8 mouse cellular contexts compared by ENCODE assay signal in the genomic region with DNA sequence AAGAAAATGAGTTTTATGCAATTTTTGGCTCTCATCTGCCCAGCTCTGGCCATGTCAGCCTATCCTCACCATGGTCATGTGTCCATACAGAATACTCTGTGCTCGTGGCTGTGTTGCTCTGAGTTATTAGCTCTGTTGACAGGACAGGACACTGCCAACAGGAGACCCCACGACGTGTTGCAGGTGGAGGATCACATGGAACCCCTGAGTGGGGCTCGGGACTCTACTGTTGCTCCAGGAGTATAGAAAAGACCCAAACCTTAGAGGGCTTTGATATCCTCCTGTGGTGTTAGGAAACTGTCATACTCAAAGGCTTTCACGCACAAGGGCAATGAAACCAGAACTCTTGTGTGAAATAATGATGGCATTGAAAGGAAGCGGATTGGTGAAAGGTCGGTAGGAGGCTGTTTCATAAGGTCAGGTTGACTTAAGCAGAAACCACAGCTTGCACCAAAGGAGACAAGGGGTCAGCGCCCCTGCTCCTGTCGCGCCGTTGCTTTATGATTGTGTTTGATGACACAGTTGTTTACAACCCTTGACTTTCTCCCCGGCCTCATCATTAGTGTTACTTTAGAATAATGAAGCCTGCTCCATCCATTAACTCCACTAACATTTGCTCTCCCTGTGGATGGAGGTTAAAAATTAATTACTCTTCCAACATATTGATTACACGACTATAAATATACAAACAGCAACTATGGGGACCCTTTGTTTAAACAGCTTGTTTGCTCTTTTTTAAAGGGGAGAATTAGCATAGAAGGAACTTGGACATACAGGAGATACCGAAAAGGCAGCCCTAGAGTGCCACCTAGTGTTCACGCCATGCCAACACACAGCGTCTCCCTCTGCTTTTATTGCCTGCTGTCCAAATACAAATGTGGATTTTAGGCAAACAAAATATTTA. TPM values are rescaled to one million over a fixed set of nuclear protein-coding genes. Genes with fewer than 3 reads are reported as not detected.
DNase-seq lines count a peak whose midpoint lies in the region; ATAC-seq and TF ChIP-seq lines count a peak whose summit lies in the region.

No protein-coding gene starts in this region.

- TF ChIP-seq CTCF in intestine, postnatal 0 days (IDR thresholded peaks at IDR 0.05; ENCODE audit: low read depth), result peak; percentile 92

- H3K4me3 ChIP-seq in intestine, postnatal 0 days (ENCODE audit: low read depth, low read length), result no peak overlapping the region
- H3K4me3 ChIP-seq in midbrain, embryonic 11.5 days (ENCODE audit: low read depth, low read length), result no peak overlapping the region

- H3K27me3 ChIP-seq in intestine, postnatal 0 days (replicated peaks; ENCODE audit: control insufficient read depth, insufficient read depth, low read length), result no peaks in the 10 kb centered on the region
- H3K27me3 ChIP-seq in midbrain, embryonic 11.5 days (ENCODE audit: control insufficient read depth, insufficient read depth, low read length), result no peaks in the 10 kb centered on the region

- H3K4me1 ChIP-seq in intestine, postnatal 0 days (replicated peaks; ENCODE audit: control insufficient read depth, insufficient read depth, low read length), result no peaks in the 10 kb centered on the region
- H3K4me1 ChIP-seq in midbrain, embryonic 11.5 days (ENCODE audit: control insufficient read depth, insufficient read depth, low read length), result peaks cover 2% of the 10 kb centered on the region; the same call in 1 of the 2 replicates

- H3K4me2 ChIP-seq in intestine, postnatal 0 days (replicated peaks; ENCODE audit: low read depth), result peak overlapping the region; percentile 49
- H3K4me2 ChIP-seq in midbrain, embryonic 11.5 days, result no peak overlapping the region

- 20% methylated on average over 16 of the region's 16 CpGs for WGBS in intestine, postnatal 0 days
- WGBS in midbrain, embryonic 11.5 days, result 36% methylated on average over 16 of the region's 16 CpGs

- no peak overlapping the region for H3K27ac ChIP-seq in intestine, postnatal 0 days (ENCODE audit: low read depth, low read length)
- no peak overlapping the region for H3K27ac ChIP-seq in midbrain, embryonic 11.5 days (ENCODE audit: low read depth, low read length)

- H3K9me3 ChIP-seq in intestine, postnatal 0 days (ENCODE audit: control insufficient read depth), result peaks cover 3% of the 10 kb centered on the region; the same call in 1 of the 2 replicates
- no peaks in the 10 kb centered on the region; the same call in 1 of the 2 replicates for H3K9me3 ChIP-seq in midbrain, embryonic 11.5 days (ENCODE audit: control insufficient read depth, low read length)

- ATAC-seq in activated CD4-positive, CD25-positive, alpha-beta regulatory T cell, adult 4 months, result peak; percentile 54
- ATAC-seq in intestine, postnatal 0 days, result peak; percentile 71
- peak; percentile 85 for ATAC-seq in midbrain, embryonic 11.5 days (ENCODE audit: low FRiP score)

- intact Hi-C loops in left cerebral cortex, postnatal 4 days (cut with DNase I), result loop anchor here (2.0 to 10.0 kb wide), 3 partner anchors 124 to 482 kb away; a partner anchor contains a TSS

- no peak overlapping the region for H3K9ac ChIP-seq in intestine, postnatal 0 days (ENCODE audit: low read depth, low read length)
- H3K9ac ChIP-seq in midbrain, embryonic 11.5 days (ENCODE audit: low read length), result no peak overlapping the region

- peak; percentile 72 to 84 for DNase-seq in cerebellum, postnatal 25 days
- peak; percentile 85 to 86 for DNase-seq in frontal cortex, postnatal 36 days (ENCODE audit: low spot score in 2 of 2)
- DNase-seq in left cerebral cortex, postnatal 4 days, result peak; percentile 76
- DNase-seq in midbrain, embryonic 11.5 days (ENCODE audit: low spot score, missing footprints), result peak; percentile 97
- DNase-seq in skeletal muscle tissue, adult 2 months (ENCODE audit: low read depth, low spot score), result peak; percentile 60
- DNase-seq in yolk sac, embryonic 10.5 days (ENCODE audit: low spot score), result peak; percentile 71

- no peaks in the 10 kb centered on the region for H3K36me3 ChIP-seq in intestine, postnatal 0 days (ENCODE audit: control insufficient read depth, insufficient read depth)
- no peaks in the 10 kb centered on the region for H3K36me3 ChIP-seq in midbrain, embryonic 11.5 days (ENCODE audit: control insufficient read depth, insufficient read depth, low read length)

RNA-seq across cellular contexts. Expression of a gene that starts 46.7 kb away (rescaled TPM):
- polyA plus RNA-seq in activated CD4-positive, CD25-positive, alpha-beta regulatory T cell, adult 4 months (2017; shearing (Covaris generic)), result 100 to 1,000 TPM; 350 to 408 TPM
- 195 and 197 TPM in 2 replicates for polyA plus RNA-seq in intestine, postnatal 0 days (2015; fragmentation: Nextera tagmentation; extraction: Ambion mirVana)
- total RNA-seq in left cerebral cortex, postnatal 4 days (2021), result 100 to 1,000 TPM; 200 to 204 TPM
- 278 and 318 TPM in 2 replicates for polyA plus RNA-seq in midbrain, embryonic 11.5 days (2014; fragmentation: Nextera tagmentation; extraction: Ambion mirVana)
